Mouse (Mus musculus): ENCODE measurements at regions not wholly inside any gene's neighbourhood (a gene's known extent, or its start where the extent isn't known, plus 50 kb on each side); places are given as distances from the start of the nearest gene placed in this dataset.

GRCm38 (mm10) chr1:150160314-150160713 is 60.5 kb downstream of the Ptgs2 start:
- TF ChIP-seq GATA2 (IDR thresholded peaks at IDR 0.05; ENCODE audit: borderline replicate concordance, low read depth, low read length) (no peak), CTCF (IDR thresholded peaks at IDR 0.05; ENCODE audit: low read depth, low read length) (no peak), TAL1 (conservative IDR thresholded peaks at IDR 0.05; ENCODE audit: low read depth, low read length) (no peak), GATA1 (IDR thresholded peaks at IDR 0.05; ENCODE audit: borderline replicate concordance, low read length) (no peak), POLR2AphosphoS5 (IDR thresholded peaks at IDR 0.05; ENCODE audit: insufficient replicate concordance, low read depth, low read length) (no peak)
- Histone ChIP-seq H3K4me3 (ENCODE audit: low read depth, low read length) (no peak overlapping the region), H3K36me3 (replicated peaks) (no peaks in the 10 kb centered on the region), H3K9me3 (replicated peaks) (peaks cover 15% of the 10 kb centered on the region), H3K27me3 (ENCODE audit: insufficient read depth, low read length) (no peaks in the 10 kb centered on the region), H3K4me1 (ENCODE audit: insufficient read depth, low read depth, low read length) (no peaks in the 10 kb centered on the region)
- DNase-seq (ENCODE audit: low spot score) (no peak), ATAC-seq (ENCODE audit: extremely low read depth, insufficient number of reproducible peaks, low FRiP score, poor library complexity, severe bottlenecking) (no peak)

DNA sequence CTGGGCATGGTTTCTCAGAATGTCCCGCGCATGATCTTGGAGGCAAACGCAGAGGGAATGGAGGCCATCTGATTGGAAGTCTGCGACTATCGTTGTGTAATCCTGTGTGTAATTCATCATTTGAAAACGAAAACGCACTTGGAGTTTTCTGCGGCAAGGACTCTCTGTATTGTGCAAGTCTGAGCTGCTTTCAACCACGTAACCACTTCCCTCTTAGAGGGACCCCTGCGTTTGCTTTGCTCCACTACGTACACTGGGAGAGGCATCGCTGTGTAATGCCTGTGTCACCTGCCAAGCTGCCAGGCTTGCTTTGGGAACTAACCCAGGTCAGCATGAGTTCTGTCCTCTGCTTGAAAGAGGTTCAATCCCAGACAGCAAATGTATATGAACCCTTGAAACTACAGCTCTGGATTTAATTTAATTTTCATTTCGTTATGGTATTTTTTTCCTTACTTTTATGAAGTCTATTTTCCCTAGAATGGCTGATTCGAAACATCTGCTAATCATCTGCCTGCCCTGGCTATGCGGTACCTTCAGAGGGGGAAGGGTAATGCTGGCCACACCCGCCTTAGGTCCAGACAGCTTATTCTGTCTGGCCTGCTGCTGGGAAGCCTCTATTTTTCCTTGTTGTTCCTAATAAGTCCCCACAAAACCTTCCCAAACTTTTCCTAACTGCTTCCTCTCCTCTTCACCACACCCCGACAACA is 65.2 kb downstream of the Ptgs2 start:
- TF ChIP-seq GATA2 (IDR thresholded peaks at IDR 0.05; ENCODE audit: borderline replicate concordance, low read depth, low read length): no peak
- TF ChIP-seq GATA1 (IDR thresholded peaks at IDR 0.05; ENCODE audit: borderline replicate concordance, low read length): no peak
- no peak for TF ChIP-seq TAL1 (conservative IDR thresholded peaks at IDR 0.05; ENCODE audit: low read depth, low read length)
- TF ChIP-seq POLR2AphosphoS5 (IDR thresholded peaks at IDR 0.05; ENCODE audit: insufficient replicate concordance, low read depth, low read length): no peak
- TF ChIP-seq CTCF (IDR thresholded peaks at IDR 0.05; ENCODE audit: low read depth, low read length): no peak

DNA sequence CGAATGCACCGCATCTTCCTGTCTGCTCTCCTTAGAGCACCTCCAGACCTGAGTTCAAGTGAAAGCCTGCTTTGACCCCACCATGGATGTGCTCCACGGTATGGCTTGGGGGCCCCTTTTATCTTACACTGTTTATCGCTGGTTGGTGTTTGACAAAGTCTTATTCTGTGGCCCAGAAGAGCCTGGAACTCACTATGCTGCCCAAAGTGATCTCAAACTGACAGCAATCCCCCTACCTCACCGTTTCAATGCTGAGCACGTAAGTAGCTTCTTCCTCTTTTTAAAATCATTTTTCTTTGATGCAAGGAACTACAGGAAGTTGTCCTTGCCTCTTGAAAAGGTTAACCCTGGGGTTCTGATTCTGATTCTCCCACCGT is 65.8 kb downstream of the Ptgs2 start:
- Histone ChIP-seq H3K4me3 (ENCODE audit: low read depth, low read length) (no peak overlapping the region), H3K36me3 (replicated peaks) (no peaks in the 10 kb centered on the region), H3K4me1 (ENCODE audit: insufficient read depth, low read depth, low read length) (no peaks in the 10 kb centered on the region), H3K9me3 (replicated peaks) (peaks cover 28% of the 10 kb centered on the region), H3K27me3 (ENCODE audit: insufficient read depth, low read length) (no peaks in the 10 kb centered on the region)
- TF ChIP-seq TAL1 (conservative IDR thresholded peaks at IDR 0.05; ENCODE audit: low read depth, low read length) (no peak), GATA2 (IDR thresholded peaks at IDR 0.05; ENCODE audit: borderline replicate concordance, low read depth, low read length) (no peak), GATA1 (IDR thresholded peaks at IDR 0.05; ENCODE audit: borderline replicate concordance, low read length) (no peak), POLR2AphosphoS5 (IDR thresholded peaks at IDR 0.05; ENCODE audit: insufficient replicate concordance, low read depth, low read length) (no peak), CTCF (IDR thresholded peaks at IDR 0.05; ENCODE audit: low read depth, low read length) (no peak)
- DNase-seq (ENCODE audit: low spot score) (no peak), ATAC-seq (ENCODE audit: extremely low read depth, insufficient number of reproducible peaks, low FRiP score, poor library complexity, severe bottlenecking) (no peak)

More for the DNA sequence above, 65.2 kb downstream of the Ptgs2 start:
- Histone ChIP-seq H3K36me3 (replicated peaks) (no peaks in the 10 kb centered on the region), H3K4me1 (ENCODE audit: insufficient read depth, low read depth, low read length) (no peaks in the 10 kb centered on the region), H3K4me3 (ENCODE audit: low read depth, low read length) (no peak overlapping the region), H3K27me3 (ENCODE audit: insufficient read depth, low read length) (no peaks in the 10 kb centered on the region), H3K9me3 (replicated peaks) (peaks cover 28% of the 10 kb centered on the region)
- no peak for ATAC-seq (ENCODE audit: extremely low read depth, insufficient number of reproducible peaks, low FRiP score, poor library complexity, severe bottlenecking)
- DNase-seq (ENCODE audit: low spot score): no peak

- Histone ChIP-seq H3K4me3 (ENCODE audit: low read depth, low read length) (no peak overlapping the region), H3K27me3 (ENCODE audit: insufficient read depth, low read length) (no peaks in the 10 kb centered on the region), H3K36me3 (replicated peaks) (no peaks in the 10 kb centered on the region), H3K4me1 (ENCODE audit: insufficient read depth, low read depth, low read length) (no peaks in the 10 kb centered on the region), H3K9me3 (replicated peaks) (peaks cover 26% of the 10 kb centered on the region)
- TF ChIP-seq TAL1 (conservative IDR thresholded peaks at IDR 0.05; ENCODE audit: low read depth, low read length) (no peak), CTCF (IDR thresholded peaks at IDR 0.05; ENCODE audit: low read depth, low read length) (no peak), POLR2AphosphoS5 (IDR thresholded peaks at IDR 0.05; ENCODE audit: insufficient replicate concordance, low read depth, low read length) (no peak), GATA2 (IDR thresholded peaks at IDR 0.05; ENCODE audit: borderline replicate concordance, low read depth, low read length) (no peak), GATA1 (IDR thresholded peaks at IDR 0.05; ENCODE audit: borderline replicate concordance, low read length) (no peak)
- no peak for DNase-seq (ENCODE audit: low spot score)
- no peak for ATAC-seq (ENCODE audit: extremely low read depth, insufficient number of reproducible peaks, low FRiP score, poor library complexity, severe bottlenecking)
Observed at GRCm38 (mm10) chr1:150167172-150167571, 67.3 kb downstream of the Ptgs2 start.

GRCm38 (mm10) chr1:150174204-150174603 is 74.4 kb downstream of the Ptgs2 start:
- no peak for TF ChIP-seq GATA1 (IDR thresholded peaks at IDR 0.05; ENCODE audit: borderline replicate concordance, low read length)
- TF ChIP-seq POLR2AphosphoS5 (IDR thresholded peaks at IDR 0.05; ENCODE audit: insufficient replicate concordance, low read depth, low read length): no peak
- TF ChIP-seq TAL1 (conservative IDR thresholded peaks at IDR 0.05; ENCODE audit: low read depth, low read length): no peak
- TF ChIP-seq CTCF (IDR thresholded peaks at IDR 0.05; ENCODE audit: low read depth, low read length): no peak
- TF ChIP-seq GATA2 (IDR thresholded peaks at IDR 0.05; ENCODE audit: borderline replicate concordance, low read depth, low read length): no peak
- Histone ChIP-seq H3K27me3 (ENCODE audit: insufficient read depth, low read length) (no peaks in the 10 kb centered on the region), H3K4me3 (ENCODE audit: low read depth, low read length) (no peak overlapping the region), H3K4me1 (ENCODE audit: insufficient read depth, low read depth, low read length) (no peaks in the 10 kb centered on the region), H3K36me3 (replicated peaks) (no peaks in the 10 kb centered on the region), H3K9me3 (replicated peaks) (peaks cover 6% of the 10 kb centered on the region)
- ATAC-seq (ENCODE audit: extremely low read depth, insufficient number of reproducible peaks, low FRiP score, poor library complexity, severe bottlenecking) (no peak), DNase-seq (ENCODE audit: low spot score) (no peak)

- H3K36me3 ChIP-seq (replicated peaks): no peaks in the 10 kb centered on the region
- DNase-seq (ENCODE audit: low spot score) (no peak), ATAC-seq (ENCODE audit: extremely low read depth, insufficient number of reproducible peaks, low FRiP score, poor library complexity, severe bottlenecking) (no peak)
- peaks cover 11% of the 10 kb centered on the region for H3K9me3 ChIP-seq (replicated peaks)
- TF ChIP-seq POLR2AphosphoS5 (IDR thresholded peaks at IDR 0.05; ENCODE audit: insufficient replicate concordance, low read depth, low read length): no peak
- TF ChIP-seq GATA1 (IDR thresholded peaks at IDR 0.05; ENCODE audit: borderline replicate concordance, low read length): no peak
- TF ChIP-seq TAL1 (conservative IDR thresholded peaks at IDR 0.05; ENCODE audit: low read depth, low read length): no peak
- TF ChIP-seq GATA2 (IDR thresholded peaks at IDR 0.05; ENCODE audit: borderline replicate concordance, low read depth, low read length): no peak
- no peak for TF ChIP-seq CTCF (IDR thresholded peaks at IDR 0.05; ENCODE audit: low read depth, low read length)
- H3K4me3 ChIP-seq (ENCODE audit: low read depth, low read length): no peak overlapping the region
- H3K4me1 ChIP-seq (ENCODE audit: insufficient read depth, low read depth, low read length): no peaks in the 10 kb centered on the region
- H3K27me3 ChIP-seq (ENCODE audit: insufficient read depth, low read length): no peaks in the 10 kb centered on the region
Observed at GRCm38 (mm10) chr1:150177029-150177740, 77.4 kb downstream of the Ptgs2 start.
